1 mouse cellular context compared by ENCODE assay signal in the genomic region with DNA sequence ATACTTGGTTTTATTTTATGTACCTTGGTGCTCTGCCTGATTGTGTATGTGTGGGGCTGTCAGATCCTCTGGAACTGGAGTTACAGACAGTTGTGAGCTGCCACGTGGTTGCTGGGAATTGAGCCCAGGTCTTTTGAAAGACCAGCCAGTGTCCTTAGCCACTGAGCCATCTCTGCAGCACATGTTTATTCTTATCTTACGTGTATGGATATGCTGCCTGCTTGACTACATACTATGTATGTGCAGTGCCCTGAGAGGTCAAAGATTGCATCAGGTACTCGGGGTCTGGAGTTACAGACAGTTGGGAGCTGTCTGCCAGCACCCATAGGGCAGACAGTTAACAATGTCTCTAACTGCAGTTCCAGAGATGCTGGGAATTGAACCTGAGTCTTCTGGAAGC.
TF ChIP-seq lines count a peak whose summit lies in the region.

No protein-coding gene starts in this region.

TF ChIP-seq in MEL, 35 proteins besides CTCF, POLR2A, EP300 and RAD21:
- TF ChIP-seq USF1 (IDR thresholded peaks at IDR 0.05; ENCODE audit: low read depth, low read length) (peak; percentile 54; the same call in 1 of the 2 replicates), USF2 (IDR thresholded peaks at IDR 0.05; ENCODE audit: borderline replicate concordance in 1 of 2, insufficient read depth in 1 of 2, low read depth in 1 of 2, low read length in 2 of 2) (0 out of 4 replicates have a peak, but pooled peaks of 1 of the 2 experiments have one; percentile 13), MXI1 (IDR thresholded peaks at IDR 0.05; ENCODE audit: low read depth, low read length) (peak; percentile 87), BHLHE40 (IDR thresholded peaks at IDR 0.05; ENCODE audit: borderline replicate concordance, low read depth, low read length) (no peak), MAX (IDR thresholded peaks at IDR 0.05; ENCODE audit: low read length) (peak; percentile 72), MYC (IDR thresholded peaks at IDR 0.05; ENCODE audit: low read depth, low read length) (peak; percentile 54; the same call in 1 of the 2 replicates), ELF1 (IDR thresholded peaks at IDR 0.05; ENCODE audit: low read depth, low read length) (no peak), MAZ (IDR thresholded peaks at IDR 0.05; ENCODE audit: low read depth, low read length) (no peak), E2F4 (IDR thresholded peaks at IDR 0.05; ENCODE audit: borderline replicate concordance, low read depth, low read length) (no peak), ETS1 (IDR thresholded peaks at IDR 0.05; ENCODE audit: low read depth, low read length) (no peak; the same call in 1 of the 2 replicates), ZNF384 (IDR thresholded peaks at IDR 0.05; ENCODE audit: low read depth, low read length) (0 out of 2 replicates have a peak, but pooled peaks have one; percentile 19)
